Mouse (Mus musculus) cortical plate, adult 2 months (tissue): ENCODE data around the gene Trp53i11.

Experiments
- CTCF ChIP-seq: fragments of 200-500 bp; IDR thresholded peaks from 2 replicates; pipeline ENCODE4 v1.5.1; 2011; ENCODE audit warnings: mild to moderate bottlenecking, control low read depth, low read length; ENCODE audit not compliant: insufficient read depth; ENCODE audit errors: extremely low read depth
- POLR2A ChIP-seq: fragments of 200-500 bp; IDR thresholded peaks from 2 replicates; pipeline ENCODE4 v1.6.1; 2011; ENCODE audit warnings: mild to moderate bottlenecking, low read length, control low read depth; ENCODE audit not compliant: insufficient read depth; ENCODE audit errors: extremely low read depth

GRCm38 (mm10) chr2:93193806-93194205 is 6.5 kb downstream of the Trp53i11 start:
- TF ChIP-seq POLR2A (no peak), CTCF (no peak)
